Mouse (Mus musculus) activated CD4-positive, CD25-positive, alpha-beta regulatory T cell, adult 4 months (primary cell): ENCODE measurements around the gene Ado. TPM values are rescaled to one million over a fixed set of nuclear protein-coding genes. Genes with fewer than 3 reads are reported as not detected.
A peak's percentile ranks its signal among the peaks of the same experiment; 100 is the strongest.

ENCODE experiments used
- ATAC-seq: one replicate; pipeline ENCODE4 v1.8.0; 2017
- polyA plus RNA-seq, 2 experiments: library from polyadenylated mRNA; unstranded; fragments of 100-300 nt; shearing (Covaris generic); gene quantifications; one replicate each; pipeline ENCODE4 v1.2.1; 2017

The Ado gene
- 10 to 100 TPM; 40.3 to 43.7 TPM for polyA plus RNA-seq

- ATAC-seq = peak; percentile 75
Observed at GRCm38 (mm10) chr10:67548877-67549731, at the start of gene Ado. Gene Ado, minus strand, starts transcription at chr10:67548955.

GRCm38 (mm10) chr10:67595278-67595677, 46.5 kb upstream of the Ado start:
- ATAC-seq = no peak

GRCm38 (mm10) chr10:67585873-67586610, 37.3 kb upstream of the Ado start:
- ATAC-seq = peak; percentile 93

- peak; percentile 42 for ATAC-seq
Observed at GRCm38 (mm10) chr10:67581698-67582285, 33.0 kb upstream of the Ado start.

GRCm38 (mm10) chr10:67579830-67580229, 31.1 kb upstream of the Ado start:
- ATAC-seq = no peak

- ATAC-seq = no peak
Observed at GRCm38 (mm10) chr10:67573310-67573709, 24.6 kb upstream of the Ado start.

- ATAC-seq = peak; percentile 14
Observed at GRCm38 (mm10) chr10:67571443-67571842, 22.7 kb upstream of the Ado start.

- ATAC-seq = no peak
Observed at GRCm38 (mm10) chr10:67569539-67569938, 20.8 kb upstream of the Ado start.

- peak; percentile 85 for ATAC-seq
Observed at GRCm38 (mm10) chr10:67566104-67566503, 17.3 kb upstream of the Ado start.

GRCm38 (mm10) chr10:67564509-67564908, 15.8 kb upstream of the Ado start:
- ATAC-seq = no peak

GRCm38 (mm10) chr10:67561185-67561584, 12.4 kb upstream of the Ado start:
- ATAC-seq = no peak

- no peak for ATAC-seq
Observed at GRCm38 (mm10) chr10:67559765-67560394, 11.1 kb upstream of the Ado start.

- no peak for ATAC-seq
Observed at GRCm38 (mm10) chr10:67558053-67558452, 9.3 kb upstream of the Ado start.

GRCm38 (mm10) chr10:67548261-67548854, 397 bp downstream of the Ado start:
- peak; percentile 61 for ATAC-seq

- no peak for ATAC-seq
Observed at GRCm38 (mm10) chr10:67547850-67548260, 900 bp downstream of the Ado start.

GRCm38 (mm10) chr10:67540591-67540990, 8.2 kb downstream of the Ado start:
- no peak for ATAC-seq

GRCm38 (mm10) chr10:67539401-67539730, 9.4 kb downstream of the Ado start:
- ATAC-seq = no peak

GRCm38 (mm10) chr10:67538585-67539400, 10.0 kb downstream of the Ado start:
- ATAC-seq = no peak

- no peak for ATAC-seq
Observed at GRCm38 (mm10) chr10:67538106-67538505, 10.6 kb downstream of the Ado start.

- peak; percentile 84 for ATAC-seq
Observed at GRCm38 (mm10) chr10:67537151-67537994, 11.4 kb downstream of the Ado start.
